Mouse (Mus musculus) urinary bladder, adult 18-20 months (tissue): ENCODE measurements around the gene Sel1l.

Experiments used
- DNase-seq, 2 experiments: peaks; one replicate each; pipeline ENCODE4 v3.0.0; 2022; ENCODE audit warnings: low spot score in 2 of 2, mixed read lengths in 2 of 2

Sel1l gene

GRCm38 (mm10) chr12:91779004-91779365 lies 70.0 kb downstream of the Sel1l start:
- DNase-seq: peak; percentile 65 to 80

GRCm38 (mm10) chr12:91778211-91779003 lies 70.5 kb downstream of the Sel1l start:
- DNase-seq: peak in 1 of 2 experiments; percentile 65

- DNase-seq: no peak
Measured at GRCm38 (mm10) chr12:91776342-91776741, 72.6 kb downstream of the Sel1l start.

- peak in 1 of 2 experiments; percentile 54 for DNase-seq
Measured at GRCm38 (mm10) chr12:91774811-91775284, 74.1 kb downstream of the Sel1l start.

- no peak for DNase-seq
Measured at GRCm38 (mm10) chr12:91768871-91769270, 80.1 kb downstream of the Sel1l start.

- DNase-seq: no peak
Measured at GRCm38 (mm10) chr12:91768176-91768575, 80.8 kb downstream of the Sel1l start.

- no peak for DNase-seq
Measured at GRCm38 (mm10) chr12:91766338-91767107, 82.4 kb downstream of the Sel1l start.

- no peak for DNase-seq
Measured at GRCm38 (mm10) chr12:91765504-91765903, 83.5 kb downstream of the Sel1l start.

- DNase-seq: no peak
Measured at GRCm38 (mm10) chr12:91765054-91765453, 83.9 kb downstream of the Sel1l start.

- DNase-seq: no peak
Measured at GRCm38 (mm10) chr12:91764471-91764870, 84.5 kb downstream of the Sel1l start.

- DNase-seq: no peak
Measured at GRCm38 (mm10) chr12:91759836-91760235, 89.1 kb downstream of the Sel1l start.

GRCm38 (mm10) chr12:91757854-91758562 lies 90.9 kb downstream of the Sel1l start:
- DNase-seq: no peak

GRCm38 (mm10) chr12:91756562-91757166 lies 92.3 kb downstream of the Sel1l start:
- DNase-seq: no peak
